Mouse (Mus musculus) gastrocnemius, postnatal 14 days (tissue): ENCODE measurements around the gene Tmem179b. TPM values are rescaled to one million over a fixed set of nuclear protein-coding genes. Genes with fewer than 3 reads are reported as not detected.
"Not testable (repeated sequence)": the region's sequence is repeated elsewhere in the genome, so short reads cannot be mapped to it uniquely, and the experiment has no call there.

Source experiments
- DNase-seq: peaks from one replicate; pipeline ENCODE4 v3.0.0; 2021; ENCODE audit warnings: mixed read lengths
- intact Hi-C: fragments of 180-260 bp; cut with DNase I; formaldehyde crosslinking; loops from one replicate; pipeline ENCODE4 v1.15.1; 2025; ENCODE audit warnings: low total_unique reads
- microRNA-seq, 2 experiments: library from miRNA; unstranded; fragments of <30 nt; microRNA quantifications; one replicate each; pipeline ENCODE4 v1.2.0; 2021
- total RNA-seq, 2 experiments: library from RNA; stranded (reverse); gene quantifications; 2 replicates each; pipeline ENCODE4 v1.2.3; 2021

The Tmem179b gene
- total RNA-seq, 2 experiments from 2014 or later: 9.7 to 11.1 TPM

- intact Hi-C loops: no loop called here
- DNase-seq: no peak
Measured at GRCm38 (mm10) chr19:8738911-8739310, 35.4 kb downstream of the Tmem179b start.

DNA sequence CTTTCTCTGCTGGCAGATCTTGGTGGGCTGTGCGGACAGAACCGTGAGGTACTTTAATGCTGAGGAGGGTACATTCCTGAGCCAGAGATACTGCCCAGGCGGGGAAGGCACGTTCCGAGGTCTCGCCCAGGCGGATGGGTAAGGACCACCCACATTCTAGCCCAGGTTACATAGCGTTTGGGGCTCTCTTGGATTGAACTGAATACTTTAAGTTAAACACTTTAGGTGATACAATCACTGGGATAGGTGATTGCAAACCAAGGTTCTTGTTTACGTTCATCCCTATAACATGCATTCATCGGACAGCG is 38.2 kb downstream of the Tmem179b start:
- no peak for DNase-seq

DNA sequence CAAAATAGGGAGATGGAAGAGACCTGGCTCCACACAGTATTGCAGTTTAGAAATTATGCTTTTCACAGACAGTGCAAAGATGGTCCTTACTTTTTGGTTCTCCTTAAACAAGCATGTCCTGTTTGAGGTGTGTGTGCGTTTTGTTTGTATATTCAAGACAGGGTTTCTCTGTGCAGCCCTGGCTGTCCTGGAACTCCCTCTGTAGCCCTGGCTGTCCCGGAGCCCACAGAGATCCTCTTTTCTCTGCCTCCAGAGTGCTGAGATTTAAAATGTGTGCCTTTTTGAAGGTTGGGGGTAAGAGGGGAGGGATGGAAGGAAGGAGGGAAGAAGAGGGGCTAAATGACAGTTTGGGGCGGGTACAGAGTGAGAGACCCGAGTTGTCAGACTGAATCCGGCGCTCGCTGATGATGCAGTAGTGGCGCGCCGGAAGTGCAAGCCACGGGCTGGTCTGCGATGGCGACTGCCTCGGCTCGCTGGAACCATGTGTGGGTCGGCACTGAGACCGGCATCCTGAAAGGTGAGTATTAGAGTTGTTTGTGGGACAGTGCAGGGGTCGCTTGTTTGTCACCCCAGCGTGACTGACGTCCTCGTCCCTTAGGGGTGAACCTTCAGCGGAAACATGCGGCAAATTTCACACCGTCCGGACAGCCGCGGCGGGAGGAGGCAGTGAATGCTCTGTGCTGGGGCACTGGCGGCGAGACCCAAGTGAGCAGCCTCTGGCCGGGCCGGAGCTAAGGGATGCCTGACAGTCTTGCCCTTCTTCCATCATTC is 38.7 kb downstream of the Tmem179b start, which contains the start of gene Wdr74:
Gene Wdr74 (plus strand): TSS at position 439 of the 771 bp plus-strand sequence.
- peak; percentile 90 for DNase-seq
- intact Hi-C loops: no loop called here

More for the DNA sequence above, 38.2 kb downstream of the Tmem179b start:
- intact Hi-C loops: no loop called here

DNA sequence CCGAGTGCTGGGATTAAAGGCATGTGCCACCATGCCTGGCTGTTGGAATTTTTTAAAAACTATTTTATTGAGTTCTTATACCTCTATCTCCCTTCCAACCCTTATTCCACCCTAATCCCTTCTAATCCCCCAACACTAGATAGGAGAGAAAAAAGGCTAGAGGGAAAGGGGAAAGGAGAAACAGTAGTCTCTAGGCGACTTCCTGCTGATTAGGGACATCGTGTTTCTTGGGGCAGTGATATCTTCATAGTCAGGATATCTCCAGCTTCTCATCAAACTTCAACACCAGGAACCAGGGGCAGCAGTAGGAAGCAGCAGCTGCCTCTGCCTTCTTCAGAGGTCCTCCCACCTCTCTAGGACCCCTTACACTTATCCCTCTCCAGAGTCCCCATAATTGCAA is 39.9 kb downstream of the Tmem179b start:
- intact Hi-C loops: no loop called here
- DNase-seq: no peak

DNA sequence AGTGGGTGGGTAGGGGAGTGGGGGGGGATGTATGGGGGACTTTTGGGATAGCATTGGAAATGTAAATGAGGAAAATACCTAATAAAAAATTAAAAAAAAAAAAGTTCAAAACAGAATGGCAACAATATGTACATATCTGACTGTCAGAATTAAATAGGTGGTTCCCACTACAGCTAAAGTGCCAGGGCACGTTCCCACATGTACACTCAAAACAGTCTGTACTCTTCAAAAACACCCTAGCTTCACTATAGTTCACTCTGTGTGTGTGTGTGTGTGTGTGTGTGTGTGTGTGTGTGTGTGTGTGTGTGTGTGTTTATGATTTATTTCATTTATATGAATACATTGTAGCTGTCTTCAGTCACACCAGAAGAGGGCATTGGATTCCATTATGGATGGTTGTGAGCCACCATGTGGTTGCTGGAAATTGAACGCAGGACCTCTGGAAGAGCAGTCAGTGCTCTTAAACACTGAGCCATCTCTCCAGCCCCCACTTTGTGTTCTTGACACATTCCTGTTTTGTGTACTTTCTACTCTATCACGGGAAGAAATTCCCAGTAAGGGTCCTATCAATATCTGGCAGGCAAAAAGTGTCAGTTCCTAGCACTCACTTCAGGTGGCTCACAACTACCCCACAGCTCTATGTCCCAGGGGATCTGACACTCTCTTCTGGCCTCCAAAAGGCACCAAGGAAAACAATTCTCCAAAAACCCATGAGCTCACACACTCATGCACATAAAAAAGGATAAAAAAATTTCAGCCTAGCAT is 45.8 kb downstream of the Tmem179b start:
- intact Hi-C loops, DNase-seq: not testable (repeated sequence)

GRCm38 (mm10) chr19:8727495-8728114 is 46.7 kb downstream of the Tmem179b start:
- no peak for DNase-seq
- intact Hi-C loops: no loop called here

- intact Hi-C loops: no loop called here
- no peak for DNase-seq
Measured at GRCm38 (mm10) chr19:8726609-8727390, 47.5 kb downstream of the Tmem179b start.

- intact Hi-C loops: no loop called here
- DNase-seq: no peak
Measured at GRCm38 (mm10) chr19:8725081-8725613, 49.1 kb downstream of the Tmem179b start.

DNA sequence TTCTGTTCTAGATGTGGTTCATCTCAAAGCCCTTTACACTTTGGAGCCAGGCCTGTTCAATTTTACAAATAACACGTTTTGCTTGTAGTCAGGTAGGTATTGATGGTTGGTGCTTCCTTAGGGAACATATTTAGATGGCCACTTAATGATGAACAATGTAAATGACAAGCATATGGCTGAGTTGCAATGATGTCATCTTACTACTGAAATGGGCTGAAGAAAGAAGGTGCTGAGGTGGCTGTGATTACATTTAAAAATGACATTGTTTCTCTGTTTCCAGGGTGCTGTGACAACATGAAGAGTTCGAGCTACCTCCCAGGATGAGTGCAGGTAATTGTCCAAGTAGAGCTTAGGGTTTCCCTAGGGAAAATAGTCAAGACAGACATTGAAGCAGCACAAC is 49.9 kb downstream of the Tmem179b start:
- intact Hi-C loops: no loop called here
- DNase-seq: no peak

GRCm38 (mm10) chr19:8723574-8724346 is 50.5 kb downstream of the Tmem179b start:
- intact Hi-C loops: no loop called here
- DNase-seq: no peak

- peak; percentile 95 for DNase-seq
- intact Hi-C loops: no loop called here
Measured at GRCm38 (mm10) chr19:8722907-8723573, 51.2 kb downstream of the Tmem179b start, which contains the start of gene Slc3a2. Gene Slc3a2, minus strand, starts transcription at chr19:8723369.

DNA sequence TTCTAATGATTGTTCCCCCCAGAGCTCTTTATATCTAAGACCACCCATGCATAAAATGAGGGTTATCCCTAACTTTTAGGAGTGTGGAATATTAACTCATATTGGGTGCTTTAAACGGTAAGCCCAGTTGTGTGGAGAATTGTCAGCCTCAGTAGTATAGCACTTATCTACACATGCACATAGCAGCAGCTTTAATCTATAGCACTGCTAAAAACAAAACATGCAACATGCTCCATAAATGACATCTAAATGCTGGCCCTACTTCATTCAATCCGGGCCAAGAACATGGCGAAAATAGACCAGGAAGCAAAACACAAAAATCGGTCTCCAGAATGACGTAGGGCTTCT is 51.7 kb downstream of the Tmem179b start:
- DNase-seq: no peak
- intact Hi-C loops: no loop called here

Small RNAs within 50 kb of the gene (microRNA-seq; reads per million reads assigned to microRNA genes)
- 0 reads per million in 2 experiments for gene Mir6992

Other genes starting within 250 kb of the Tmem179b start
- gene Slc22a8, start 183.2 kb downstream of the Tmem179b start, total RNA-seq: not detected
- gene Slc22a6, start 156.4 kb downstream of the Tmem179b start, total RNA-seq: not detected
- under 1 TPM in 1 of 2 experiments, not detected in 1; 0.02 TPM for gene Chrm1, start 110.7 kb downstream of the Tmem179b start, total RNA-seq
- 10 to 100 TPM; 24.6 to 26.8 TPM for gene Slc3a2, start 51.1 kb downstream of the Tmem179b start, total RNA-seq
- 10 to 100 TPM; 21.7 to 23.4 TPM for gene Wdr74, start 38.6 kb downstream of the Tmem179b start, total RNA-seq
- not detected for gene 1700092M07Rik, start 33.7 kb downstream of the Tmem179b start, total RNA-seq
- gene Stx5a, start 33.1 kb downstream of the Tmem179b start, total RNA-seq: 10 to 100 TPM; 24.1 to 28.0 TPM
- 10 to 100 TPM; 32.5 to 33.2 TPM for gene Nxf1, start 17.4 kb downstream of the Tmem179b start, total RNA-seq
- 10 to 100 TPM; 78.5 to 81.9 TPM for gene Tmem223, start 3.5 kb downstream of the Tmem179b start, total RNA-seq
- gene Taf6l, start 11.9 kb upstream of the Tmem179b start, total RNA-seq: 1 to 10 TPM; 9.0 to 9.4 TPM
- 10 to 100 TPM; 34.1 to 35.5 TPM for gene Polr2g, start 24.1 kb upstream of the Tmem179b start, total RNA-seq
- 1 to 10 TPM in 1 of 2 experiments, under 1 TPM in 1; 0.62 to 1.5 TPM for gene Zbtb3, start 28.1 kb upstream of the Tmem179b start, total RNA-seq
- gene Ttc9c, start 44.9 kb upstream of the Tmem179b start, total RNA-seq: 10 to 100 TPM in 1 of 2 experiments, 1 to 10 TPM in 1; 9.6 to 10.7 TPM
- 10 to 100 TPM; 35.4 to 37.3 TPM for gene Hnrnpul2, start 45.5 kb upstream of the Tmem179b start, total RNA-seq
- not detected for gene AC129217.1, start 55.3 kb upstream of the Tmem179b start, total RNA-seq
- 10 to 100 TPM; 14.4 to 15.6 TPM for gene Bscl2, start 63.0 kb upstream of the Tmem179b start, total RNA-seq
- gene Gng3, start 64.7 kb upstream of the Tmem179b start, total RNA-seq: not detected
- gene Lrrn4cl, start 76.3 kb upstream of the Tmem179b start, total RNA-seq: 10 to 100 TPM in 1 of 2 experiments, 1 to 10 TPM in 1; 7.8 to 11.0 TPM
- gene Ubxn1, start 97.0 kb upstream of the Tmem179b start, total RNA-seq: 100 to 1,000 TPM; 182 to 211 TPM
- 10 to 100 TPM; 55.1 to 64.7 TPM for gene Uqcc3, start 106.5 kb upstream of the Tmem179b start, total RNA-seq
- 1 to 10 TPM; 4.4 to 6.7 TPM for gene Lbhd1, start 109.3 kb upstream of the Tmem179b start, total RNA-seq
- gene Gm49403, start 109.5 kb upstream of the Tmem179b start, total RNA-seq: not detected
- 10 to 100 TPM; 20.3 to 26.3 TPM for gene 1810009A15Rik, start 114.4 kb upstream of the Tmem179b start, total RNA-seq
- gene Gm49416, start 114.5 kb upstream of the Tmem179b start, total RNA-seq: 1 to 10 TPM in 1 of 2 experiments, not detected in 1; 3.3 TPM
- 10 to 100 TPM in 1 of 2 experiments, 1 to 10 TPM in 1; 9.5 to 10.3 TPM for gene Ints5, start 118.5 kb upstream of the Tmem179b start, total RNA-seq
- gene Ganab, start 123.6 kb upstream of the Tmem179b start, total RNA-seq: 10 to 100 TPM; 30.7 to 34.3 TPM
- 10 to 100 TPM; 21.4 to 24.2 TPM for gene B3gat3, start 145.9 kb upstream of the Tmem179b start, total RNA-seq
- gene Rom1, start 154.9 kb upstream of the Tmem179b start, total RNA-seq: 1 to 10 TPM; 4.9 to 6.0 TPM
- 1 to 10 TPM; 8.6 to 8.9 TPM for gene Eml3, start 155.1 kb upstream of the Tmem179b start, total RNA-seq
- 10 to 100 TPM; 27.4 to 27.9 TPM for gene Mta2, start 167.4 kb upstream of the Tmem179b start, total RNA-seq
- gene Tut1, start 179.4 kb upstream of the Tmem179b start, total RNA-seq: 1 to 10 TPM; 8.2 to 8.4 TPM
- 100 to 1,000 TPM; 500 to 587 TPM for gene Eef1g, start 192.6 kb upstream of the Tmem179b start, total RNA-seq
- 100 to 1,000 TPM; 194 to 197 TPM for gene Ahnak, start 214.8 kb upstream of the Tmem179b start, total RNA-seq